Mouse (Mus musculus): ENCODE data around the gene Olfr1302. TPM values are rescaled to one million over a fixed set of nuclear protein-coding genes. Genes with fewer than 3 reads are reported as not detected.

Olfr1302 gene
- not detected for total RNA-seq (2021)
- not detected in 2 replicates for polyA plus RNA-seq (2012; rRNA removed)
- long read RNA-seq: 0 reads

DNA sequence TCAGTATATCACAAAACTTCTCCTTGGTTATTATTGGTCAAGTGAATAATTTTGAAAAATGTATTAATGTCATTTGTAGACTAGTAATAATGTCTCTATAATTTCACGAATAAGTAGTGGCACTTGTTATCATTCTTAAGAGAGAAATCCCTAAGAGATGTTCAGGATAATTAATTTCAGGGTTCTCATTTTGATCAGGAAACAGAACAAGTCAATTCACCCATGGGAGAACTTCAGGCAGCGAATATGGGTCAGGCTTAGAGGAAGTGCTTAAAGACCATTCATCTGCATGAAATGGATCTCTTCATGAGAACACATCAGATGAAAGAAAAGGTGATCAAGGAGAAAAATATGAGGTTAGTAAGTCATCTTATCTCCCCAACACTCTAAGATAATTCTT, at the start of gene Olfr1302:
Olfr1302 (plus strand) TSS at position 301 of the 400 bp plus-strand sequence.
- DNase-seq: no peak

DNA sequence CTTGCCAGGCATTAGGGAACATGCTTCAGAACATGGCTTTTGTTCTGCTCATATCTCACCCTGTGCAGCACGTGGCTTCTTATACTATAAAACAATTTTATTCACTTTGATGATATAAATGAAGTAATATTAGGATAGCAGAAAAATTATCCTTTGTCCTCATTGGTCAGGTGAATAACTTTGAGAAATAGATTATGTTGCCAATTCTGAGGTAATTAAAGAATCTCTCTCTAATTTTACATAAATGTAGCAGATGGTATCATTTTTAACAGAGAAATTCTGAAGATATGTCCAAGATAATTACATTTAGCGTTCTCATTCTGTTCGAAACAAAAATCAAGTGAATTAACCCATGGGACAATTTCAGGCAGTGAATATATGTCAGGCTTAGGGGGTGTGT, 26.5 kb upstream of the Olfr1302 start, which contains the start of gene Olfr1301:
Olfr1301 (plus strand) TSS at position 301 of the 400 bp plus-strand sequence.
- DNase-seq: no peak

DNA sequence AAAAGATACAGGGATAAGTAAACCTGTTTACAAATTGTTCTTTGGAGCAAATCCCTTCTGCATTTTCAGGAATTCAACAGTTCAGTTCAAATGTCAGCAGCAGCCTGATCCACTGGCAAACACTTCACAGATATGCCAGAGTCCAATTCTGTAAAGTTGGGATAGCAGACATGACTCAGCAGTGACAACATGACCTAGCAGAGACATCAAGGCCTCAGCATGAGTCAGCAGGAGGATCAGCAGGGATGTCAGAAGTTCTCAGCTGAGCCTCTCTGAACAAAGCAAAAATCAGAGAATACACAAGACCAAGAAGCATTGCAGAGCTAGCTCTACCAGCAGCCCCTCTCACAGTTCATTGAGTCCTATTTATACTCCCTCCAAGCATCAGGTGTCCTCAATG, 35.7 kb downstream of the Olfr1302 start:
- peak; percentile 61 for DNase-seq

DNA sequence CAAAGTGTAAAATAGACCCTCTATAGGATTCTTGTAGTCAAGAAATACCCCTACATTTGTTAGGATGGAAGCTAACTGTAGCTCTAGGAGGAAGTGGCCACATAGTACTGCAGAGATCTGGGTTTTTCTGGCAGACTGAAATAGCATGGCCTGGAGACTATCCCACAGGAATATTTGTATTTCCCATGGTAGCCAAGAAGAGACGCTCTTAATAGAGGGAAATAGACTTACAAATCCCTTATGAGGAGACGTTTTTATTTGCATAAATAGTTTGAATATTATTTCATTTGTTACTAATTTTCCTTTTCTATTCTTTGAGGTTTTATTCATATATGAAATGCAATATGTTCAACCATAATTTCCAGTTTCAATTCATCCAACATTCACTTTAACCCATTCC, 43.0 kb downstream of the Olfr1302 start, which contains the start of gene Olfr1303:
Olfr1303 (minus strand) TSS at position 101 of the 400 bp plus-strand sequence.
- no peak for DNase-seq

Other genes starting within 250 kb of the Olfr1302 start
- gene Olfr1294, start 237.1 kb upstream of the Olfr1302 start, total RNA-seq (2021): not detected
- not detected in 2 replicates for gene Olfr1294, start 237.1 kb upstream of the Olfr1302 start, polyA plus RNA-seq (2012; rRNA removed)
- not detected for gene Olfr1295, start 207.7 kb upstream of the Olfr1302 start, total RNA-seq (2021)
- gene Olfr1295, start 207.7 kb upstream of the Olfr1302 start, polyA plus RNA-seq (2012; rRNA removed): not detected in 2 replicates
- not detected for gene Olfr1297, start 150.9 kb upstream of the Olfr1302 start, total RNA-seq (2021)
- not detected in 2 replicates for gene Olfr1297, start 150.9 kb upstream of the Olfr1302 start, polyA plus RNA-seq (2012; rRNA removed)
- not detected for gene Olfr1298, start 128.2 kb upstream of the Olfr1302 start, total RNA-seq (2021)
- gene Olfr1298, start 128.2 kb upstream of the Olfr1302 start, polyA plus RNA-seq (2012; rRNA removed): not detected in 2 replicates
- not detected for gene Olfr1299, start 116.0 kb upstream of the Olfr1302 start, total RNA-seq (2021)
- not detected in 2 replicates for gene Olfr1299, start 116.0 kb upstream of the Olfr1302 start, polyA plus RNA-seq (2012; rRNA removed)
- gene Olfr1301, start 26.4 kb upstream of the Olfr1302 start, total RNA-seq (2021): not detected
- not detected in 2 replicates for gene Olfr1301, start 26.4 kb upstream of the Olfr1302 start, polyA plus RNA-seq (2012; rRNA removed)
- not detected for gene Olfr1303, start 42.9 kb downstream of the Olfr1302 start, total RNA-seq (2021)
- not detected in 2 replicates for gene Olfr1303, start 42.9 kb downstream of the Olfr1302 start, polyA plus RNA-seq (2012; rRNA removed)
- not detected for gene Olfr1305, start 99.7 kb downstream of the Olfr1302 start, total RNA-seq (2021)
- gene Olfr1305, start 99.7 kb downstream of the Olfr1302 start, polyA plus RNA-seq (2012; rRNA removed): not detected in 2 replicates
- gene Olfr1306, start 138.8 kb downstream of the Olfr1302 start, total RNA-seq (2021): not detected
- not detected in 2 replicates for gene Olfr1306, start 138.8 kb downstream of the Olfr1302 start, polyA plus RNA-seq (2012; rRNA removed)
- under 1 TPM in 1 of 2 experiments, not detected in 1; under 0.01 TPM for gene Olfr1307, start 172.0 kb downstream of the Olfr1302 start, total RNA-seq (2021)
- gene Olfr1307, start 172.0 kb downstream of the Olfr1302 start, polyA plus RNA-seq (2012; rRNA removed): not detected in 2 replicates
- gene Olfr1308, start 187.5 kb downstream of the Olfr1302 start, total RNA-seq (2021): not detected
- gene Olfr1308, start 187.5 kb downstream of the Olfr1302 start, polyA plus RNA-seq (2012; rRNA removed): not detected in 2 replicates
- gene Olfr1309, start 212.9 kb downstream of the Olfr1302 start, total RNA-seq (2021): not detected
- not detected in 2 replicates for gene Olfr1309, start 212.9 kb downstream of the Olfr1302 start, polyA plus RNA-seq (2012; rRNA removed)
- gene Olfr1310, start 235.3 kb downstream of the Olfr1302 start, total RNA-seq (2021): not detected
- gene Olfr1310, start 235.3 kb downstream of the Olfr1302 start, polyA plus RNA-seq (2012; rRNA removed): not detected in 2 replicates
- not detected for gene Olfr1311, start 247.0 kb downstream of the Olfr1302 start, total RNA-seq (2021)
- gene Olfr1311, start 247.0 kb downstream of the Olfr1302 start, polyA plus RNA-seq (2012; rRNA removed): not detected in 2 replicates